Mouse (Mus musculus) embryonic fibroblast, embryonic 13.5 days (primary cell): ENCODE data around the gene Cog5. TPM values are rescaled to one million over a fixed set of nuclear protein-coding genes. Genes with fewer than 3 reads are reported as not detected.

Experiments
- H3K27ac ChIP-seq: 2 replicates; pipeline ENCODE4 v1.5.1; 2012; ENCODE audit warnings: low read length, control low read depth, inconsistent platforms; ENCODE audit not compliant: insufficient read depth
- H3K4me1 ChIP-seq: 2 replicates; pipeline ENCODE4 v1.6.1; 2011; ENCODE audit warnings: low read length; ENCODE audit not compliant: control insufficient read depth, insufficient read depth
- H3K4me3 ChIP-seq: 2 replicates; pipeline ENCODE4 v1.5.1; 2011; ENCODE audit warnings: mild to moderate bottlenecking, control low read depth, low read length; ENCODE audit not compliant: insufficient read depth
- CTCF ChIP-seq: IDR thresholded peaks from 2 replicates; pipeline ENCODE4 v1.5.1; 2011; ENCODE audit warnings: mild to moderate bottlenecking, control low read depth, low read length, moderate library complexity, borderline replicate concordance; ENCODE audit not compliant: insufficient read depth
- POLR2A ChIP-seq: IDR thresholded peaks from 2 replicates; pipeline ENCODE4 v1.6.1; 2011; ENCODE audit warnings: low read depth, mild to moderate bottlenecking, control low read depth, low read length, moderate library complexity
- polyA plus RNA-seq: library from polyadenylated mRNA; stranded (reverse); fragments of >200 nt; gene quantifications from 2 replicates; pipeline ENCODE4 v1.2.4, GENCODE M21; 2011; ENCODE audit warnings: low read depth; ENCODE audit not compliant: missing spikeins, insufficient read length

The Cog5 gene
- polyA plus RNA-seq, 1 experiment = 48.3 TPM

DNA sequence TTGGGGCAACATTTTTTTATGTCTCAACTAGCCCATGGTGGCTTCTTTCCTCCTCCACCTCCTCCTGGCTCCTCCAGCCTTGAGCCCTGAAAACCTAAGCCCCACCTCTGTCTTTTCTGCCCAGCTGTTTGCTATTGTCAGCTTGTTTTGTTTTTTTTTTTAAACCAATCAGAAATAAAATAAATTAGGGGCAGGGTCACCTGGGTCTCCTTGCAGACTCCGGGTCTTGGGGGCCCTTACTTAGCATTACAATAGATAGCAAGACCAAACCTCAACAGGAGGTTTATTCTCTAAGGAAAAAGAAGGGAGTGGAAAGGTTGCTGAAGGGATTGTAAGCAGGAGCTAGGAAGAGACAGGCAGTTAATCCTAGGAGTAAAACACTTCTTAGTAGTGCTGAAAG, 181.5 kb downstream of the Cog5 start:
- TF ChIP-seq CTCF (no peak), POLR2A (no peak)
- H3K4me3 ChIP-seq = no peak overlapping the region
- H3K27ac ChIP-seq = no peak overlapping the region

GRCm38 (mm10) chr12:31838521-31838920, 183.9 kb downstream of the Cog5 start:
- TF ChIP-seq CTCF (no peak), POLR2A (no peak)
- Histone ChIP-seq H3K27ac (peak overlapping the region; percentile 47), H3K4me3 (no peak overlapping the region), H3K4me1 (no peaks in the 10 kb centered on the region; the same call in 1 of the 2 replicates)

More for the DNA sequence above, 181.5 kb downstream of the Cog5 start:
- no peaks in the 10 kb centered on the region; the same call in 1 of the 2 replicates for H3K4me1 ChIP-seq

DNA sequence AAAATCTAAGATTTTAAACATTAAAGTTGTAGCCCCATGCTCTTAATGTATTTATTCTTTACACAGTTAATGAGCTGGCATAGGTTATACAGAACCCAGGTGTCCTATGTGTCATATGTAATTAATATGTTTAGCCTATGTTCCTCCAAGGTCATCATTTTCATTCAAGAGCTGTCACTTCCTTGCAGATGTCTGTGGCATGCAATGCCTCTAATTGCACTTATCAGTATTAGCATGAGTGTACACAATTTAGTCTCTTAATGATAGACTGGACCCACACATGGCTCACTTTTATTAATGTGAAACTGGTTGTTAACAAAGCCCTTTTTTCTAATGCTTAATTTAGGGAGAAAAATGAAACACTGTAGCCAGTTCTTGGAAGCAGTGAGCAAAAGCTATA, 184.6 kb downstream of the Cog5 start:
- TF ChIP-seq CTCF = no peak
- TF ChIP-seq POLR2A = no peak

GRCm38 (mm10) chr12:31846077-31846476, 191.4 kb downstream of the Cog5 start:
- TF ChIP-seq POLR2A = no peak
- no peaks in the 10 kb centered on the region for H3K4me1 ChIP-seq
- H3K4me3 ChIP-seq = no peak overlapping the region
- H3K27ac ChIP-seq = no peak overlapping the region

More for the DNA sequence above, 184.6 kb downstream of the Cog5 start:
- Histone ChIP-seq H3K4me1 (no peaks in the 10 kb centered on the region; the same call in 1 of the 2 replicates), H3K27ac (no peak overlapping the region), H3K4me3 (no peak overlapping the region)

GRCm38 (mm10) chr12:31848630-31849415, 194.2 kb downstream of the Cog5 start:
- TF ChIP-seq POLR2A (no peak), CTCF (no peak)
- no peak overlapping the region for H3K27ac ChIP-seq
- no peaks in the 10 kb centered on the region; the same call in 1 of the 2 replicates for H3K4me1 ChIP-seq
- no peak overlapping the region for H3K4me3 ChIP-seq

DNA sequence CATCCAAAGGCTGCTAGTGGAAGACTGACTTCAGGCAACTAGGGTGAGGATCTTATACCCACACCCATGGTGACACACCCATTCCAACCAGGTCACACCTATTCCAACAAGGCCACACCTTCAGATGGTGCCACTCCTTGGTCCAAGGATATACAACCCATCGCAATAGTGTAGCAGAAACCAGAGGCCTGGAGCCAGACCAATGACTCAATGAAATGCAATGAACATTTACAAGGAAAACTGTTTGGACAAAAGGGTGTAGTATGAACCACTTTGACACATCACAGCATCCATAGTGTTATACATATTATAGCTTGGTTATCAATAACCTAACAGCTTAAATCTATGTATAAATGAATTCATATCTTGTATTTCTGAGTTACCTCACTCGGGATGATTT, 194.9 kb downstream of the Cog5 start:
- Histone ChIP-seq H3K4me3 (no peak overlapping the region), H3K4me1 (no peaks in the 10 kb centered on the region; the same call in 1 of the 2 replicates)
- TF ChIP-seq POLR2A (no peak), CTCF (no peak)

GRCm38 (mm10) chr12:31854039-31854438, 199.4 kb downstream of the Cog5 start:
- no peaks in the 10 kb centered on the region; the same call in 1 of the 2 replicates for H3K4me1 ChIP-seq
- no peak overlapping the region for H3K4me3 ChIP-seq
- TF ChIP-seq POLR2A (no peak), CTCF (no peak)
- no peak overlapping the region for H3K27ac ChIP-seq

More for the DNA sequence above, 194.9 kb downstream of the Cog5 start:
- no peak overlapping the region for H3K27ac ChIP-seq

DNA sequence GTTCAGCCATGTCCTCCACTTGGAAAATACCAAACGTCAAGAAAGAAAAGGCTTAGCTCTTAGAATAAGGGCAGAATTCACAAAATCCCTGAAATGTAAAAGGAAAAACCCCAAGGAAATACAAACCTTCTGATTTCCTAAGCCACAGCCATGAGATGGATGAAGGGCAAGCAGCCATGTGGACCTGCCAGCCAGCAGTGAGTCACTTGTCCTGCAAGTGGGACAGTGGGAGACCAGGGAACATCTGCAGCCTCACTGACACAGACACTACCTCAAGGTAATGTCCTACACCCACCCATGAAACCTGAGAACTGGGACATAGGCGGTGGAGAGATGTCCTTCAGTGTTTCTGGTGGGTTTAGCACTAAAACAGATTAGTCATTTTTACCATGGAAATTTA, 200.1 kb downstream of the Cog5 start:
- Histone ChIP-seq H3K27ac (no peak overlapping the region), H3K4me3 (no peak overlapping the region), H3K4me1 (no peaks in the 10 kb centered on the region; the same call in 1 of the 2 replicates)
- TF ChIP-seq POLR2A (no peak), CTCF (no peak)

DNA sequence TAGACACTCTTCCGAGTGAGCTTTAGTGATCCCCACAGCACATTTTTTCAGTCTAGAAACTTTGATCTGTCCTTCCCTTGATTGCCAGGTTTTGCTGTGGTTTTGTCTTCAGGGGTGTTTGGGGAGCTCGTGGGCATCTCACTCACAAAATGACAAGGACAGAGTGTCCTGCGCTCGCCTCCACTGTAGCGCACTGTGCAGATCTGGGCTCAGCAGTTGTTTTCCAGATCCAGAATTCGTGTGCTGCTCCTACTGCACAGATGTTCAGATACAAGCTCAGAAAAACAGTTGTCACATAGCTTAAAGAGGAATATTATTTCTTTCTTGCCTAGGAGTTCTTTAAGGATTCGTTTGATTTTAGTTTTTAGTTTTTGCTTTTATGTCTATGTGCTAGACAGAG, 203.1 kb downstream of the Cog5 start:
- Histone ChIP-seq H3K4me3 (no peak overlapping the region), H3K27ac (no peak overlapping the region), H3K4me1 (no peaks in the 10 kb centered on the region; the same call in 1 of the 2 replicates)
- TF ChIP-seq CTCF (no peak), POLR2A (no peak)
